Mouse (Mus musculus) lung, adult 18-20 months (tissue): ENCODE results near the gene Stx8.

Experiments used
- DNase-seq, 2 experiments: peaks; one replicate each; pipeline ENCODE4 v3.0.0; 2022; ENCODE audit warnings: mixed read lengths in 2 of 2

Stx8 gene

DNA sequence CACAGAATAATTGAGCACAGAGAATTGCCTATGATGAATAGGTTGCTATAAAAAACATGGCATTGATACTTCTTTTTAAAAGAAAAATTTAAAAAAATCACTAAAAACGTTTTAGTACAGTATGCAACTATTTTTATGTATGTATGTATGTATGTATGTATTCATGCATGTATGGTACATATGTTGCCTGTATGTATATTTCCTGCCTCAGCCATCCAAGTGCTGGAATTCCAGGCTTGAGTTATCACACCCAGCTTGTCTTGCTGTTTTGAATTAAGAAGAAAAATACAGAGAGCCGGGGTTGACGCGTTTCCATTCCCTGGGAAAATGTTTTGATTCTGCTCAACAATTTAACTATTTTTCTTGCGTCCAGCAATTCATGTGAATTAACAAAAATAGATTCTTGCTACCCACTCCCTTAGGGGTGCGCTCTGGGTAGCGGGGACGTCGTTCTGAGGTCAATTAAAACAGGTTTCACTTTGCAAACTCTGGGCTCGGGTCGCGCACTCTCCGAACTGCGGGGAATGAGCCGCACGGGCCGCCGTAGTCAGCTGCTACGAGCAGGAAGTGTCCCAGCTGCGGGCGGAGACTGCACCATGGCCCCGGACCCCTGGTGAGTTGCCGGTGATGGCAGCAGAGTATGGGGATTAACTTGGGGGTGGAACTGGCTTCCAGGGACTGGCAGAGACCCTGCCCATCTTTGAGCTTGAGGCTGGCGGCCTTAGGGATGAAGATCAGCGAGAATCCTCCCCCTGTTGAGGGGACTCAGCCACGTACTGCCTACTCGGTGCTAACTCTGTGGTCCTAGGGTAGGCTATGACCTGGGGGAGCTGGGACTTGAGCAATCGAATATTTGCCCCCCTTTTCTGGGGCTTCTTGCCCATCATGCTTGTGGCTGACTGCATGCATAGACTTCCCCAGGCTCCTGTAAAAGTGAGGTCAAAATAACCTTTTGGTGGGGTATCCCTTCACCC is at the start of gene Stx8:
TSS of gene Stx8 (plus strand) at position 289 of the 974 bp plus-strand sequence.
- peak; percentile 93 for DNase-seq

DNA sequence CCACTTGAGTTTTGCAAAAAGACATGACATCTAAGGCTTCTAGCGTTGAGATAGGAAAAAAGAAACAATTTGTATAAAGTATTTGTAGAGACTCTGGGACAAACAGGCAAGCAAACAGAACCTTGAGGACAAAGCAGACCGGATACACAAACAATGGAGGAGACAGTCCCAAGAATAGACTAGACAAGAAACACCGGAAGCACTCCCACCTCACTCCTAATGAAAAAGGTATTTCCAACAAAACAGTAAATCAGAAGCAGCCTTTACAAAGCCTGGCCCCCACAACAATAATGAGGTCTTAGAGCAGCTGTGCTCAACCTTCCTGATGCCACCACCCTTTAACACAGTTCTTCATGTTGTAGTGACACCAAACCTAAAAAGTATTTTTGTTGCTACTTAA is 48.9 kb upstream of the Stx8 start:
- no peak for DNase-seq

DNA sequence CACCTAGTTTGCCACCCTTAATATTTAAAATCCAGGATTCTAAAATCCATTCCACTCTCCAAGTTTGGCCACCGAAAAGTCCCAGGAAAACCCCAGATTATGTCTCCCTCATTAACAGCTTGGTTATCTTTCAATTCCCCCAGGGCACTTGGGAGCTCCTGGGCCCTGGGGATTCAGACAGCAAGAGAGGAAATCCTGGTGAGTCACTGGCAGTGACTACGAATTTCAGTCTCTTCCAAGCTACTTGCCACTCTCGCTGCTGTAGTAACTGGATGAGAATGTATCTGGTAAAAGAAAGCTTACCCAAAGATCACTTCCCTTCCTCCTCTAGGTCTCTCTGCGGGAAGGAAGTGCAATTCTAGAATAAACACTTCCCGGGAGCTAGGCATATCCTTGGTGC is 46.4 kb upstream of the Stx8 start:
- no peak for DNase-seq

DNA sequence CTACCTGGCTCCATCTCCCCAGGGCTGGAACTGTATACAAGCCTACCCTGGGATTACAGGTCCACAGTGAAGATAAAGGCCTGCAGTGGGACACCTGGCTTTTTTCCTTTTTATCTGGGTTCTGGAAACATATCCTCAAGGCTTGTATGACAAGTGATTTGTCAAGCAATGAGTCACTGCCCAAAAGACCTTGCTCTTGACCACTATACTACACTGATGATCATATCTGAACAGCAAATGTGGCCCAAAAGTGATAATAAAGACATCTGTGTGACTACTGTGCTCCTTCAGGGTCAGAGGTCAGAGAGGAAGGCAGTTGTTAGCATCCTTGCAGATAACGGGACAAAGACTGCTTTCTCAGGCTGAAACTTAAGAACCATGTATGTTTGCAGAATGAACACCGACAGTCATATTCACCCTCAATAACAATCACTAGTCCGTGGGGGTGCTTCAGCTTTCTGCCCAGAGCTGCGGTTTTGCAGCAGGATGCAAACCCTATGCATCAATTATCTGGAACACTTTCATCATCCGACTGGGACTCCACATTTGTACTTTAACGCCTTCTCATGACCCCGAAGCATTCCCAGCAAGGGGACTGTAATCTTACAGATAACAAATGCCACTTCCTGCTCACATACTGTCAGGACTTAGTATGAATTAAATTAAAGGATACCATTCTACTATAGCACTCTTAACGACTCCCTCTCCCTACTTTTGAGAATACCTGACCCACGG is 45.6 kb upstream of the Stx8 start:
- DNase-seq: no peak

DNA sequence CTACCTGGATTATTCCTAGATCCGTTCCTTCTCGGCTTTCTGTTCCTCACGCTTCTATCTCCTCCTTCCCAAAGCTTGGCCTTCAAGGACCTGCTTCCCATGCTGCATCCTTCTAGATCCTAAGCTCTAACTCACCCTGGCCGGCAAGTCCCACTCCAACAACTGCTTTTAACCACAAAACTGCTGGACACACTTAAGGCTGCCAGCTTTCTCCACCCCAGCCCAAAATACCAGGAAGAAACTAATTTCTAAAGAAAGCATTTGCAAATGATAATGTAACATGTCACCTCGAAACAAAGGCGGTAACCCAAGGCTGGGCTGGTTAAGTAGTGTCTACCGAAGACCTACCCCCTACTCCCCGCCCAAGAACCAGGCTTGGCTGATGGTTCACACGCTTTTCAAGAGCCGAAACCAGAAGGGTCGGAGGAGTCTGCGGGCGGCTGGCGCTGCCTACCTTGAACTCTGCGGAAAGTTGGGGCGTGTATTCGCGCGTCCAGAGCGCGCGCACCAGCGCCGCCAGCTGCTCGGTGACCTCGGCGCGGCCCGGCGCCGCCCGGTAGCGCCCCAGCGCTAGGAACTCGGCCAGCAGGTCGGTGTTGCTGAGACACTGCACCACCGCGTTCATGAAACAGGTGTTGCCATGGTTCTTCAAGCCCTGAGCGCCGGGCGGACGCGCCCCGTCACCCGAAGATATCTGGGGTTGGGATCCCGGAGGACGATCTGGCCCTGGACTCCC is 44.7 kb upstream of the Stx8 start:
- peak; percentile 66 to 78 for DNase-seq

DNA sequence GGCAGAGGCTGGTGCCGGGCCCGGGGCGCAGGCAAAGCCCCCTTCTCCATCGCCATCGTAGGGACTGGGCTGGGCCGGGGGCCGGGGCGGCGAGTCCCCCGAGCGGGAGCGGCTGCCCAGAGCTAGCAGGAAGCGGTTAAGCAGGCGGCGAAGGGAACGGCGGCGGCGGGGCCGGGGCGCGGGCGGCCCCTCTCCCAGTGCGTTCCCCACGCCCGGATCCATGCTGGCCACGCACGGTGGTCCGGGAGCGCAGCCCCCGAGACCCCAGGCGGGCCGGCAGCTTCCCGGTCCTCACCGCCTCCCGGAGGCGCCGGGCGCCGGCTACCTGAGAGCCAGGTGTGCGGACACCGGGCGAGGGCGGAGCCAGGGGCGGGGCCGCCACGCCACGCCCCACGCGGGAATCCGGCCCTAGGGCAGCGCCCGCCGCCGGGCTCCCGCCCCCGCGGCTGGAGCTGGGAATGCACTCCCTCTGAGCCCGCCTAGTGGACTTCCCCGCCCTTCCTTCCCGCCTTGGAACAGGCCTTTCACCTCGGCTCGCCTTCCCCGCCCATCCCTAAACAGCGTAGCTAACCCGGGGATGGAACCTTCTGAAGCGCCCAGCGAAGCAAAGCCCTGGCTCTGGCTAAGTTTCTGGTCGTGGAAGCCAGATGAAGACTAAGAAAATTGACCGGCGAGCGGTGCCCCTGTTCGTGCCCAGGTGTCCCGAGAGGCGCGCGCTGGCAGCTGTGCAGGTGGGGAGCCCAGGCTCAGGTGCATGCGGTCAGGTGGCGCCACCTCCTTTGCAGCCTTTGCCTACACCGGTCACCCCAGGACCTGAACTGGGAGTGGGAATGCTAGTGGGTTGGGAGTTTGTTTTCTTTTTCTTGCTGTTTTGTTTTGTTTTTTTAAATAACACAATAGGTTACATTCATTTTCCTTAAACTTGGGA is 43.9 kb upstream of the Stx8 start, which contains the start of gene Usp43:
TSS of gene Usp43 (minus strand) at position 327 of the 928 bp plus-strand sequence.
- peak; percentile 91 to 94 for DNase-seq

DNA sequence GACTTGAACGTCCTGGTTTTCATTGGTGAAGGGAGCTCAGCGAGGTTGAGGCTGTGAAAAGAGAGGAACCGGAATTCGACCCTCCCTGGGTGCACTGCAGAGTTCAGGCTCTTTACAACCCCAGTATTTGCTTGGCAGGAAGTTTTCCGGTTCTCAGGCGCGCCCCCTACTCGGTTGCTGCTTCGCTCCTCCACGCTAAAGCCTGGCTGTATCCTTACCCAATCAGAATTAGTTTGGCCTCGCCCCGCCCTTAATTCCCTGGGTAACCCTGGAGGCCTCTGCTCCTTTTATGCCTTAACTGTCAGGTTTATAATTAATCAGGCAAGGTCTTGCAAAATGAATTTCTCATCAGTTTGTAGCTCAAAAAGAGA is 43.3 kb upstream of the Stx8 start:
- DNase-seq: peak; percentile 85

DNA sequence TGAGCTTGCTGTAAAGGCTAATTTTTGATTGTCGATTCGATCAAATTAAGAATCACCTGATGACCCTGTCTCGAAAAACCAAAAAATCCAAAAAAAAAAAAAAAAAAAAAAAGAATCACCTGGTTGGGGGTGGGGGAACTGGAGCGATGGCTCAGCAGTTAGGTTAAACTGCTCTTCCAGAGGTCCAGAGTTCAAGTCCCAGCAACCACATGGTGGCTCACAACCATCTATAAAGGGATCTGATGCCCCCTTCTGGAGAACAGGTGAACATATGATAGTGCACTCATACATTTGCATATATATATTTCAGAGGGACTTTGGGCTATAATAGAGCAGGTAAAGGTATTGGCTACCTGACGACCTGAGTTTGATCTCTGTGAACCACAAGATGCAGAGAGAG is 42.3 kb upstream of the Stx8 start:
- no peak for DNase-seq

DNA sequence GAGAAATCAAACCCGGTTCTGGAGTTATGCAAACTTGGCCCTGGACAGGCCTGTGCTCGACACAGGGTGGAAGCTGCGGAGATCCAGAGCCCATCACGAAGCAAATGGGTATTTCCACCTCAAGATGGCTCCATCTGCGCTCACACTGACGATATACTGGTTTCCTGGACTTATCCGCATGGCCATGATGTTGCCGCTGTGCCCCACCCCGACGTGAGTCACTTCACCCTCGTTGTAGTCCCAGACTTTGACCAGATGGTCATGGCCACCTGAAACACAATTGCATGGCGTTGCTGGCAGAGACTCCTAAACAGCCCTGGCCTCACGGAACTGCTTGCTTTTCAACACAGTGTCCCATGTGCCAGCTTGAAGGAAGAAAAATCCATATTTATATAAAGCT is 41.0 kb upstream of the Stx8 start:
- DNase-seq: no peak

DNA sequence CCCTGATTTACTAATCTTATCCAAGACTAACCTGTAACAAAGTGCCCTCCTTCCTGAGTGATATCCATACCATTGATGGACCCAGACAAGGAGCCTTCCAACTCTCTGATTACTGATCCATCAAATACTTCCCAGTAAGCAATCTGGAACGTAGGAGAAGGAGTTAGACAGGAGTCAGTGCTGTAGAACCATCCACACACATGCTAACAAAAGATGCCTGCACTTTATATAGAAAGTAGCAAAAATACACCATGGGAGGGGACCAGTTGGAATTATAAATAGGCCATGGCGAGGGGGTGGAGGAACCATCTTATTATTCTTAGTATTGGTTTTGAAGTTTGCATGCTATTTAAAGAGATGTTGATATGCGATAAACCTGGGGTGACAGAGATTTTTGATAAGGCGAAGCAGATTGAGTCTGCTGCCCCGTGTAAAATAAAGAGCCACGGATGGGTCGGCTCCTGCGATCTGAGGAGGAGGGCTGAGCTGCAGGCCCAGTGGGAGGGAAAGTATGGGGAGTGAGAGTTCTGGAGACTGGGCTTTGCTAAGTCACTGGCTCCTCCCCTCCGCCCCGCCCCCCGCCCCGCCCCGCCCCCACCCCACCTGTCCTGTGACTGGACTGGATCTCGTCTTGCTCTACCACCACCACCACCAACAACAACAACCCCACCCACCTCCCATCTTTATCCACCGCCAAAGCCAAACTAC is 39.5 kb upstream of the Stx8 start:
- no peak for DNase-seq

DNA sequence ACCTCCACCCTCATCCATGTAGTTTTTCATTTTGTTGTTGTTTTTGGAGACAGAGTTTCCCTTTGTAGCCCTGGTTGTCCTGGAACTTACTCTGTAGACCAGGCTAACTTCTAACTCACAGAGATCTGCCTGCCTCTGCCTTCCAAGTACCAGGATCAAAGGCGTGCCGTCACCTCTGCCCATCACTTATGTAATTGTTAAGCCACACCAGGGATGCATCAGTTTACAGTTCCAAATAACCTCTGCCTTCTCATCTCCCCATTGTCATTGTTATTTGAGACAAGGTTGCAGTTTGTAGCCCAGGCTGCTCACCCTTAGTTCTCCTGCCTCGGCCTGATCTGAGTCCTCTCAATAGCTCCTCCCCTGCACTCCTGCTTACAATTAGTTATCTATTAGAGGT is 33.8 kb upstream of the Stx8 start:
- DNase-seq: no peak

DNA sequence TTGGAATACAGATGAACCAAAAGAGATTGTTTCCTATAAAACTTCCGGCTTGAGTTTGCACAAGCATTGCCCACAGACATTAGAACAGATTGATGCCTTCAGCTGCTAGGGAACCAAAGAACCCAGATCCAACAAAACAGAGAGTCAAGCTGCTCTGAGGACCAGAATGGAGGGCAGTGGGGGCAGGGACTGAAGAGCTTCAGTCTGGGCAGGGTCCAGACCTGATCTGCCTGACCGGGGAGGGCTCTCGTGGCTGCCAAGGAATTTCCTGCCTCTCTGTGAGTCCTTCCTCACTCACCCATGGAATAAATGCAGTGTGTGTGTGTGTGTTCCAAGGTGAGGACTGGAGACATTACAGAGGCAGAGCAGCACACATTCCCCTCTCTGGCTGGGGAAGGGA is 17.8 kb upstream of the Stx8 start:
- DNase-seq: no peak

DNA sequence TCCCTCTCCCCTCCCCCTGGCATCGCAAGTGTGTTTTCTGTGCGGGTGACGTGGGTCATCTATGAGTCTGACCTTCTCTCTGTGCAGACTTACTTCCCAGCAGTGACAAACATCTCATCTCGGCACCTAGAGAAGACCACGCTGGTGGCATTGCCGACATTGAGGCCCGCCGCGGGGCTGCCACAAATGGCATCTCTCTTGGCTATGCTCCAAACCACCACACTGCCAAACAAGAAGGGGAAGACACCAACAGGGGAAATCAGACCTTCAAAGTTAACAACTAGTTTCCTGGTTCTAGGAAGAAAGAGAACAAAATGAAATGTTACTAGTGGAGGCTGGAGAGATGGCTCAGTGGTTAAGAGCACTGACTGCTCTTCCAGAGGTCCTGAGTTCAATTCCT is 16.5 kb upstream of the Stx8 start:
- DNase-seq: no peak

DNA sequence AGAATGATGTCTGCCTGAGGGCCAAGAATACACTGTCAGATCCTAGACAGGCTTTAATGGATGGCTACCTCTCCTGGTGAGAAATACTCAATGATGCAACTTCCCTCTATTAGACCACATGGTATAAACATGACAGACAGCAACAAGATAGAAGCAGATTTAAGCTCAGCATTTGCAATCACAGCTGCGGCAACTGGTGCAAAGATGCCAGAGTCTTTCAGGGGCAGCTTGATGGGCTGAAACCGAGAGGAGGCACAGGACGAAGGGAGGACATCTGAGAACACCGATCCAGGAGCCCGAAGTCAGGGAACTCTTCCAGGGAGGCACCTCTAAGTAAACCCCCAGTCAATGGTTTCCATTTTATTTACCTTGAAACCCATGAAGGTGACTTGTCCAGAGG is 12.4 kb upstream of the Stx8 start:
- no peak for DNase-seq

DNA sequence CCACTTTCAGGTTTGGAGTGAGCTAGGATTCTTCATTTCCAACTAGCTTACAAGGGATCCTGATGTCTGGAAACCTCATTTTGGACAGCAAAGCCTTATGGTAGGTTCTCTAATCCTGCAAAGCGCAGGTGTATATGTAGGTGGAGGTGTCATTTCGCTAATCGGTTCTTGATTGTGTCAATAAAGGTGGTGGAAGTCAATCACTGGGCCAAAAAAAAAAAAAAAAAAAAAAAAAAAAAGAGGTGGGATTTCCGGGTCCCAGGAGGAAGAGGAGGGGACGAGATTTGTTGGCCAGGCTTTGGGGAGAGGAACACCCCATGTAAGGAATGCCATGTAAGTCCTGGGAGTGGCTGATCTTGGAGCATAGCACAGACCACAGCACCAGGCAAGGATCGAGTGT is 11.6 kb upstream of the Stx8 start:
- DNase-seq: no peak

DNA sequence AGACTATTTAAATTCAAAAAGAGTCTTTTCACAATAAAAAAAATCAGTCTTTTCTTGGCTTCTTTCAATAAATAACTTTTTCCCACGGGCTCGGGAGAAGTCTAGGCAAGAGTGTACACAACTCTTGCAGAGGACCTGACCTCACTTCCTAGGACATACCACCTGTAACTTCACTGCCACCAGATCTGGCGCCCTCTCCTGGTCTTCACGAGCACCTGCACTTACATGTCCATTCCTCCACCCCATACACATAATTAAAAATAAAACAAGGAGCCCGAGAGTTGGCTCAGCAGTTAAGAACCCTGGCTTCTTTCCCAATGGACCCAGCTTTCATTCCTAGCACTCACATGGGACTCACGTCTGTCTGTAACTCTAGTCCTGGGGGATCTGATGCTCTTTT is 1.9 kb upstream of the Stx8 start:
- no peak for DNase-seq

DNA sequence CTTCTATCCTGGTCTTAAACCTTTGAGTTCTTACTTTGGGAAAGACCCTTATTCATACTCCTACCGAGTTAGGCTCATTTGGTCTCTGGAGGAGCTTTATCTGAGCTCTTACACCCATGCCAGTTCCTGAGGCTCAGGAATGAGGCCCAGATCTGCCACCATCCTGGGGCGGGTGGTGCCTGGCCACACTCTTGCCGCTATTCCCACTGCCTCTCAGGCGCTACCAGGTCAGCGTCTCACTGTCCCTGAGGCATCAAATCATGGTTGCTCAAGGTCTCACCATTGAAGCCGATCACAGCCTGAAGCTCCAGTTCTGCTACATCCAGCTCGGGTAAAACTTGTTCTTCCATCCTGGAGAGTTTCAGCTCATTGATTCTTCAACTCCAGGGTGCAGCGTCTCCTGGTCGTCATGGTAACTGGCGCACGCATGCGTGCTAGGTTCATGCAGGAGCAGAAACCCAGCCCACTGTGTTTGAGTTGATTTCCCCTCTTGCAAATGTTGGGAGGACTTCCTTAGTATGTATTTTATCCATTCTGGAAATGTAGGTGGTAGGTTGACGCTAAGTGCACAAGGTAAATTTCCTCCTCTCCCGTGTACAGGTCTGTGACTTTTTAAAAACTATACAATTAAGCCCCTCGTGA is 630 bp upstream of the Stx8 start, which contains the start of gene Cfap52:
TSS of gene Cfap52 (minus strand) at position 410 of the 642 bp plus-strand sequence.
- DNase-seq: peak; percentile 77 to 82

DNA sequence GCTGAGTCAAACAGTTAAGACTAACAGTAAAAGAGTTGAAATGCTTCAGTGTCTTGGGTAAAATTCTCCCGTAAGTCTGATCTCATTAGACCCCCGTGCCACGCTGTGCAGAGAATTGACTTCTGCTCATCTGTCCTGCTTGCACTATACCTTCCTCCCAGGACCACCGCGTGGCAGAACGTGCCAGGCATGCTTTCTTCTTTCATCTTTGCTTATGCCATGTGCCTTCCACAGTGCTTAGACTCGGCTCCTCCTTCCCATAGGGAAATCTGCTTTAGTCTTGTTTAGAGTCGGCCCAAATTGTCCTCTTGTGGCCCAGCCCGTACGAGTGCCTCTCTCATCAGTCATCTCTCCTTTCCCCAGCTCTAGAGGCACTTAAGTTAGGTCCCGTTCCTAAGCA is 1.8 kb downstream of the Stx8 start:
- peak in 1 of 2 experiments; percentile 14 for DNase-seq

DNA sequence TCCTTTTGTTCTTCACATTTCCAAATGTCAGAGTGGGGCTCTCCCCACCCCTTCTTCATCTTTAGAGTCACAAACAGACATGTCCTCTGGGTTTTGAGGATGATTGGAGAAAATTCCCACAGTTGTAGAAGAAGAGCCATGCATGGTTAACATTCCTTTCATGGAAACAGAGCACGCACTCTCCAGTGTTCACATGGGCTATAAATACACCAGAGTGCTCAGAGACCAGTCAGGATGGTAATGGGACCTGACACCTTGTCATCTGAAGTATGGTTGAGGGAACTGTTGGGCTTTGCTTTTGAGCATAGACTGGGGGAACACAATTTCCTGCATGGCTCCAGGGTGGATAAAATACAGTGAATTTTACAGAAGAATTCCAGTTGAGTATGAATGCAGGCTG is 6.6 kb downstream of the Stx8 start:
- DNase-seq: no peak

DNA sequence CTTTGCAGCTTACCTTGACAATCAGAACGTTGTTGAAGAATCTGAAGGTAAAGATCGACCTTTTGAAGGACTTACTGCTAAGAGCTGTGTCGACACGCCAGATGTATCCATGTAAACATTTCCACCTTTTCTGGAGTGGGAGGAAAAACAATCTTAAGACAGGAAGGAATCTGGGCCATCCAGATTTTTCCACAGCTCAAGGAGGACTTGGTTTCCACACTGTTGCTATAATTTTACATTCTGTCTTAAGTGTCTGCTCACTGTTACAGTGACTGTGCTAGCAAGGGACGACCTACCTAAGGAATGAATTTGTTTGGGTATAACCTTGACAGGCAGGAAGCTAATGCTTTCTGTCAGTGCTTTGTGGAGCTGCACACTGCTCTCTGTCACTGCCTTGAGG is 7.2 kb downstream of the Stx8 start:
- peak; percentile 20 to 56 for DNase-seq

DNA sequence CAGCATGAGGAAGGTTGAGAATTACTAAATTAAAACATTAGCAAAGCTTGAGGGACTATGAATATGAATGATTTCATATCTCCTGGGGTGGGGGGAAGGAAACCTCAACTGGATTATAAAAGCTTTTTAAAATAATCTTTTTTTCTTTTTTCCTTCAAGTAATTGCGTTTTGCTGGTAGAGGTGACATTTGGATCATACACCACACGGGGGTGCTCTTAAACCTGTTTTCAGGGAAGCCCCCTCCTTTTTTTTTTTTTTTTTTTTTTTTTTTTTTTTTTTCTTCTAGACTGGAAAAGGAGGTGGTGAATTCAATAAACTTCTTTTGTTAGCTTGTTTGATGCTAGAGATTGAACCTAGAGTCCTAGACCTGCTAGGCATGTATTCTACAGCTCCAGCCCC is 9.3 kb downstream of the Stx8 start:
- no peak for DNase-seq
